In the genomic region with DNA sequence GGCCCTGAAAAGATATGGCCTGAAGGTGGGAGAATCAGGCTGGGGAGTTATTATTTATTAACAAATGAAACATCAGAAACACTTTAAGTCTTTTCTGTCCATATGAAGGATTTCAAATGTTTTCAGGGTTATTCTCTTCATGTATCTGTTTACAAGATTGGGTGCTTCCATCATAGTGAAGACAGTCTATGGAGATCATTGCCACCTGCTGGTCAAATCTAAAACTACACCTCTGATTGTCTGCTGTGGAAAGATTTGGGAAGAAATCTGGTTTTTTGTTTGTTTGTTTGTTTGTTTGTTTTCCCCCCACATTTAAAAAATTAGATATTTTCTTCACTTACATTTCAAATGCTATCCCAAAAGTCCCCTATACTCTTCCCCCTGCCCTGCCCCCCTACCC, we compare ENCODE assay signal across 10 mouse cellular contexts. TPM values are rescaled to one million over a fixed set of nuclear protein-coding genes. Genes with fewer than 3 reads are reported as not detected.
DNase-seq lines count a peak whose midpoint lies in the region; ATAC-seq and TF ChIP-seq lines count a peak whose summit lies in the region.
"Had no signal": no experiment of that assay in that cellular context is flagged by ENCODE, and none has a peak within 500 bp of the region (broad histone marks: within the 10 kb centered on the region; RNA-seq: fewer than 3 reads in every experiment).

No protein-coding gene starts in this region.

- no peak overlapping the region for H3K4me3 ChIP-seq in lung, adult 2 months (replicated peaks; ENCODE audit: extremely low read depth, low read depth, low read length)
- H3K4me3 ChIP-seq: limb, embryonic 15.5 days had no signal

- no peaks in the 10 kb centered on the region for H3K4me1 ChIP-seq in lung, adult 2 months (ENCODE audit: control insufficient read depth, insufficient read depth, low read length)
- H3K4me1 ChIP-seq: limb, embryonic 15.5 days had no signal

- DNase-seq in adrenal gland, postnatal 14 days, result peak; percentile 16
- DNase-seq in adrenal gland, postnatal 25 days, result no peak
- DNase-seq in left cerebral cortex, adult 11 months (ENCODE audit: low spot score), result peak; percentile 10
- DNase-seq in left cerebral cortex, postnatal 36 days (ENCODE audit: low spot score in 2 of 2), result no peak
- peak; percentile 12 for DNase-seq in Muller cell, postnatal 12 days (ENCODE audit: inconsistent ontology term)
- DNase-seq in forelimb bud, embryonic 11.5 days (ENCODE audit: low read depth, low spot score), result peak; percentile 14
- no peak for DNase-seq in lung, adult 2 months

- intact Hi-C loops in left cerebral cortex, postnatal 36 days (cut with DNase I), result loop anchor here (10.0 kb wide), 1 partner anchor 310 kb away; no protein-coding TSS in a partner anchor

- TF ChIP-seq CTCF in lung, adult 2 months (IDR thresholded peaks at IDR 0.05; ENCODE audit: insufficient read depth, low read length), result 0 out of 2 replicates have a peak, but pooled peaks have one; percentile 9

- no peak for TF ChIP-seq POLR2A in lung, adult 2 months (IDR thresholded peaks at IDR 0.05; ENCODE audit: borderline replicate concordance, extremely low read depth, low read depth, low read length)

- ATAC-seq in granulocyte monocyte progenitor cell, adult 5-6 weeks (replicated peaks; ENCODE audit: poor library complexity, severe bottlenecking), result no peak

RNA-seq across cellular contexts. Expression of gene Nxf2, which starts 39.5 kb away (rescaled TPM):
- total RNA-seq in adrenal gland, postnatal 14 days (2021), result not detected in 2 replicates
- total RNA-seq in adrenal gland, postnatal 25 days (2021), result not detected in 2 replicates
- total RNA-seq in left cerebral cortex, postnatal 36 days (2021), result not detected
- not detected in 2 replicates for polyA plus RNA-seq in lung, adult 2 months (2012; rRNA removed)
- total RNA-seq in granulocyte monocyte progenitor cell, adult 5-6 weeks (2014; fragmentation: Nextera tagmentation), result 1.3 and 2.1 TPM in 2 replicates
- total RNA-seq in granulocyte monocyte progenitor cell, adult 5-6 weeks (2017), result 0.36 and 0.90 TPM in 2 replicates
- polyA plus RNA-seq: spleen, adult 2 months had no signal

Comparison
In these comparisons a context has a peak if more than half of its experiments do, and no peak if none do; other contexts are left out.
1. DNase-seq: peak in adrenal gland, postnatal 14 days (single experiment), left cerebral cortex, adult 11 months (single experiment), Muller cell, postnatal 12 days (single experiment) and forelimb bud, embryonic 11.5 days (single experiment); none in adrenal gland, postnatal 25 days (single experiment), left cerebral cortex, postnatal 36 days (0 of 2) and lung, adult 2 months (single experiment).